In the genomic region with DNA sequence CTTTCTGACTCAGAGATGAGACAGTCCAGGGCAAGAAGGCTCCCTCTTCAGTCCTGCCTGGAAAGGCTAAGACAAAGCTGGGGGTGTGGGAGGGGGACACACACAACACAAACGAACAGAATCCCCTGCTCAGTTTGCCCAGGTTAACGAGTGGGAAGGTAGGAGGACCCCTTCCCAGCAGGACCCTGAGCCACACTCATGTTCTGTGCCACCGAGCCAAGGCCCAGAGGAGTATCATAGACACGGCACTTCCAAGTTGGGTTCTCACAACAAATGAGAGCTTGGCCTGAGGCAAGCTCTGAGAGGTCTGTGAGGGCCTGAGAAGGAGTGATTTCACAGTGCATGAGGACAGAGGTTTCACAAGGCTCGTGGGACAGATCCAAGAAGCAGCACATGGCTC, we compare ENCODE assay signal across 27 mouse cellular contexts.
"Had no signal": no experiment of that assay in that cellular context is flagged by ENCODE, and none has a peak within 500 bp of the region (broad histone marks: within the 10 kb centered on the region; RNA-seq: fewer than 3 reads in every experiment).

No protein-coding gene starts in this region.

- H3K27me3 ChIP-seq: embryonic facial prominence, embryonic 12.5 days; embryonic facial prominence, embryonic 13.5 days; embryonic facial prominence, embryonic 15.5 days; forebrain, embryonic 12.5 days; forebrain, embryonic 13.5 days; forebrain, embryonic 15.5 days had no signal

- H3K9me3 ChIP-seq: embryonic facial prominence, embryonic 10.5 days; embryonic facial prominence, embryonic 12.5 days; embryonic facial prominence, embryonic 13.5 days; embryonic facial prominence, embryonic 15.5 days; forebrain, embryonic 10.5 days; forebrain, embryonic 12.5 days; forebrain, embryonic 13.5 days; forebrain, embryonic 15.5 days had no signal

- H3K36me3 ChIP-seq: embryonic facial prominence, embryonic 10.5 days; embryonic facial prominence, embryonic 12.5 days; embryonic facial prominence, embryonic 13.5 days; embryonic facial prominence, embryonic 15.5 days; forebrain, embryonic 10.5 days; forebrain, embryonic 12.5 days; forebrain, embryonic 15.5 days had no signal

- H3K4me3 ChIP-seq: embryonic facial prominence, embryonic 10.5 days; embryonic facial prominence, embryonic 12.5 days; embryonic facial prominence, embryonic 13.5 days; embryonic facial prominence, embryonic 15.5 days; erythroblast, embryonic 14.5 days; forebrain, embryonic 10.5 days; forebrain, embryonic 12.5 days; forebrain, embryonic 13.5 days; forebrain, embryonic 15.5 days; gastrocnemius, adult 2 months; heart, adult 2 months had no signal

- H3K4me1 ChIP-seq: embryonic facial prominence, embryonic 10.5 days; embryonic facial prominence, embryonic 12.5 days; embryonic facial prominence, embryonic 13.5 days; embryonic facial prominence, embryonic 15.5 days; forebrain, embryonic 10.5 days; forebrain, embryonic 12.5 days; forebrain, embryonic 13.5 days; forebrain, embryonic 15.5 days had no signal

- ATAC-seq: forebrain, embryonic 13.5 days; forebrain, embryonic 14.5 days; forebrain, embryonic 15.5 days; forebrain, embryonic 16.5 days; forebrain, postnatal 0 days had no signal

- DNase-seq: cerebellum, adult 8-10 months; cerebellum, adult 9-10 months; cerebellum, adult 9-11 months; cerebellum, postnatal 10 days; cerebellum, postnatal 14 days; cerebellum, postnatal 25 days; cerebellum, postnatal 36 days; embryo, embryonic 11 days; forebrain, postnatal 0 days; gastrocnemius, adult 2 months; gastrocnemius, postnatal 10 days; gastrocnemius, postnatal 14 days; gastrocnemius, postnatal 25 days; gastrocnemius, postnatal 36 days; heart, adult 18-20 months; heart, adult 2 months had no signal

- H3K27ac ChIP-seq: embryonic facial prominence, embryonic 10.5 days; embryonic facial prominence, embryonic 12.5 days; embryonic facial prominence, embryonic 13.5 days; embryonic facial prominence, embryonic 15.5 days; forebrain, embryonic 10.5 days; forebrain, embryonic 12.5 days; forebrain, embryonic 13.5 days; forebrain, embryonic 15.5 days; gastrocnemius, adult 2 months; heart, adult 2 months had no signal

- H3K4me2 ChIP-seq: embryonic facial prominence, embryonic 12.5 days; embryonic facial prominence, embryonic 13.5 days; embryonic facial prominence, embryonic 15.5 days; forebrain, embryonic 12.5 days; forebrain, embryonic 13.5 days; forebrain, embryonic 15.5 days had no signal

- H3K9ac ChIP-seq: embryonic facial prominence, embryonic 12.5 days; embryonic facial prominence, embryonic 13.5 days; embryonic facial prominence, embryonic 15.5 days; forebrain, embryonic 12.5 days; forebrain, embryonic 13.5 days; forebrain, embryonic 15.5 days; forebrain, postnatal 0 days had no signal
